Mouse (Mus musculus) brain, adult 2 months (tissue): ENCODE measurements at regions not wholly inside any gene's neighbourhood (a gene's known extent, or its start where the extent isn't known, plus 50 kb on each side); places are given as distances from the start of the nearest gene placed in this dataset.

Source experiments
- DNase-seq: peaks from one replicate; pipeline ENCODE4 v3.0.0; 2011; ENCODE audit warnings: low read depth, low spot score

GRCm38 (mm10) chr10:38875667-38876245 is 54.2 kb upstream of the Rfpl4b start:
- peak; percentile 58 for DNase-seq

- DNase-seq, result no peak
Observed at GRCm38 (mm10) chr10:38879271-38879670, 57.7 kb upstream of the Rfpl4b start.

- no peak for DNase-seq
Observed at GRCm38 (mm10) chr10:38880642-38881187, 59.1 kb upstream of the Rfpl4b start.

GRCm38 (mm10) chr10:38882154-38882553 is 60.6 kb upstream of the Rfpl4b start:
- no peak for DNase-seq

GRCm38 (mm10) chr10:38883816-38884599 is 62.4 kb upstream of the Rfpl4b start:
- DNase-seq, result no peak

- DNase-seq, result no peak
Observed at GRCm38 (mm10) chr10:38884641-38885040, 63.1 kb upstream of the Rfpl4b start.

- no peak for DNase-seq
Observed at GRCm38 (mm10) chr10:38886441-38886840, 64.9 kb upstream of the Rfpl4b start.

- DNase-seq, result no peak
Observed at GRCm38 (mm10) chr10:38887896-38888295, 66.3 kb upstream of the Rfpl4b start.

- no peak for DNase-seq
Observed at GRCm38 (mm10) chr10:38894706-38895105, 70.6 kb upstream of the Lama4 start.

- no peak for DNase-seq
Observed at GRCm38 (mm10) chr10:38895656-38896055, 69.7 kb upstream of the Lama4 start.

GRCm38 (mm10) chr10:38897573-38897972 is 67.7 kb upstream of the Lama4 start:
- peak; percentile 21 for DNase-seq

- DNase-seq, result no peak
Observed at GRCm38 (mm10) chr10:38906121-38906520, 59.2 kb upstream of the Lama4 start.

- no peak for DNase-seq
Observed at GRCm38 (mm10) chr10:38907835-38908234, 57.5 kb upstream of the Lama4 start.

GRCm38 (mm10) chr10:38908277-38908676 is 57.0 kb upstream of the Lama4 start:
- peak; percentile 94 for DNase-seq

- DNase-seq, result peak; percentile 21
Observed at GRCm38 (mm10) chr10:38909152-38909732, 56.1 kb upstream of the Lama4 start.

GRCm38 (mm10) chr10:38909843-38910242 is 55.5 kb upstream of the Lama4 start:
- peak; percentile 54 for DNase-seq

- DNase-seq, result peak; percentile 18
Observed at GRCm38 (mm10) chr10:38913013-38913412, 52.3 kb upstream of the Lama4 start.
